Mouse (Mus musculus): ENCODE results near the gene Ifi35. TPM values are rescaled to one million over a fixed set of nuclear protein-coding genes. Genes with fewer than 3 reads are reported as not detected.
"Not testable (repeated sequence)": the region's sequence is repeated elsewhere in the genome, so short reads cannot be mapped to it uniquely, and the experiment has no call there.

Ifi35 gene
- polyA plus RNA-seq, 1 experiment from 2014 or later: 5.0 TPM

GRCm38 (mm10) chr11:101462583-101463440 lies 14.6 kb downstream of the Ifi35 start:
- WGBS: 35% methylated on average over 13 of the region's 13 CpGs
- H3K36me3 ChIP-seq (ENCODE audit: control insufficient read depth, insufficient read depth, low read length): peaks cover 2% of the 10 kb centered on the region; the same call in 1 of the 2 replicates
- 0 out of 2 replicates have a peak overlapping the region, but pooled peaks have one; percentile 15 for H3K9ac ChIP-seq (ENCODE audit: low read depth, low read length)
- H3K9me3 ChIP-seq (ENCODE audit: control insufficient read depth, low read length): no peaks in the 10 kb centered on the region
- DNase-seq (ENCODE audit: low spot score): peak; percentile 62
- peak overlapping the region; percentile 88 for H3K4me2 ChIP-seq (replicated peaks; ENCODE audit: low read depth, low read length)
- H3K4me1 ChIP-seq (replicated peaks; ENCODE audit: control insufficient read depth, insufficient read depth, low read length): peaks cover 21% of the 10 kb centered on the region
- peak; percentile 58; the same call in 1 of the 2 replicates for ATAC-seq (ENCODE audit: low FRiP score)
- H3K27ac ChIP-seq (ENCODE audit: low read depth, low read length): peak overlapping the region; percentile 36; the same call in 1 of the 2 replicates
- H3K27me3 ChIP-seq (ENCODE audit: control insufficient read depth, insufficient read depth, low read length): no peaks in the 10 kb centered on the region
- peak overlapping the region; percentile 93 for H3K4me3 ChIP-seq (ENCODE audit: low read depth, low read length)

DNA sequence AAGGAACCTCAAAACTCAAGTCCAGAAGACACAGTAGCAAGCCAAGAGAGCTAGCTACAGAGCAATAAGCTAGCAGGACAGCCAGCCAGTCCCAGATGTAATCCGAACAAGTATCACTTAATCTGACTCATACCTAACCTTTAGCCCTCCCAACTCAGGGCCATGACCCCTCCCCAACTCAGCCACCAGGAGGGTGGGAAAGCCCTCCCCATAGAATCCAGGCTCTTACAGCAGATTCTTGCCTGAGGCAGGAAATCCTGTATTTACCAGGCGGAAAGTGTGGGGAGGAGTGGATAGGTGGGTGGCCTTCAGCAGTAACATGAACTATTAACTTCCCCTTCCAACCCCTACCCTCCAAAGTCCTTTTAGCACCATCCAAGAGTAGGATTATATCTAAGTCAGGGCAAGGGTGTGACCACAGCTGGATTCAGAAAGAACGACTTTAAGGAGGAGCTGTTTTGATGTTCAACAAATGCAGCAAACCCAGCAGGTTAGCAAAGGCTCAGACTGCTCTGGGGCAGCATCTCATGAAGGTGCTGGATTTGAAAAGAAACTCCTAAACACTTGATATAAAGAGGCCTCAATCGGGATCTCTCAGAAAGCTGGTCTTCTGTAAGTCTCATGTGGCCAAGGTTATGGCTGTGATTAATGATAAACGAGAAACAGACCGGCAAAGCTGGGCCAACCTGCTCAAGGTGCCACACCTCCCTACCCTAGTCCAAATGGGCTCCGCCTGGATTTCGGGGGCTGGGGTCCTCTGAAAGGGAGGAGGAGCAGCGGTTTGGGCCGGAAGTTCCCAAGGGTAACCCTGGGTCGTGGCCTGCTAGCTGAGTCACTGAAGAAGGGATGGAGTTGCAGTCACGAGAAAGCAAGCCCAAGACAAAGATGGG lies 16.2 kb downstream of the Ifi35 start, which contains the start of gene Rnd2:
Gene Rnd2 (plus strand): TSS at position 789 of the 890 bp plus-strand sequence.
- Histone ChIP-seq H3K9ac (ENCODE audit: low read depth, low read length) (peak within 1 kb of the TSS; percentile 83), H3K36me3 (ENCODE audit: control insufficient read depth, insufficient read depth, low read length) (0 out of 2 replicates have a peak, but pooled peaks cover 2% of the 10 kb centered on the region), H3K9me3 (ENCODE audit: control insufficient read depth, low read length) (no peaks in the 10 kb centered on the region), H3K4me1 (replicated peaks; ENCODE audit: control insufficient read depth, insufficient read depth, low read length) (peaks cover 21% of the 10 kb centered on the region), H3K27ac (ENCODE audit: low read depth, low read length) (peak within 1 kb of the TSS; percentile 93), H3K4me3 (ENCODE audit: low read depth, low read length) (peak within 1 kb of the TSS; percentile 93), H3K4me2 (replicated peaks; ENCODE audit: low read depth, low read length) (peak within 1 kb of the TSS; percentile 88), H3K27me3 (ENCODE audit: control insufficient read depth, insufficient read depth, low read length) (no peaks in the 10 kb centered on the region)
- WGBS: 12% methylated on average over 12 of the region's 12 CpGs
- no peak for DNase-seq (ENCODE audit: low spot score)
- no peak for ATAC-seq (ENCODE audit: low FRiP score)

DNA sequence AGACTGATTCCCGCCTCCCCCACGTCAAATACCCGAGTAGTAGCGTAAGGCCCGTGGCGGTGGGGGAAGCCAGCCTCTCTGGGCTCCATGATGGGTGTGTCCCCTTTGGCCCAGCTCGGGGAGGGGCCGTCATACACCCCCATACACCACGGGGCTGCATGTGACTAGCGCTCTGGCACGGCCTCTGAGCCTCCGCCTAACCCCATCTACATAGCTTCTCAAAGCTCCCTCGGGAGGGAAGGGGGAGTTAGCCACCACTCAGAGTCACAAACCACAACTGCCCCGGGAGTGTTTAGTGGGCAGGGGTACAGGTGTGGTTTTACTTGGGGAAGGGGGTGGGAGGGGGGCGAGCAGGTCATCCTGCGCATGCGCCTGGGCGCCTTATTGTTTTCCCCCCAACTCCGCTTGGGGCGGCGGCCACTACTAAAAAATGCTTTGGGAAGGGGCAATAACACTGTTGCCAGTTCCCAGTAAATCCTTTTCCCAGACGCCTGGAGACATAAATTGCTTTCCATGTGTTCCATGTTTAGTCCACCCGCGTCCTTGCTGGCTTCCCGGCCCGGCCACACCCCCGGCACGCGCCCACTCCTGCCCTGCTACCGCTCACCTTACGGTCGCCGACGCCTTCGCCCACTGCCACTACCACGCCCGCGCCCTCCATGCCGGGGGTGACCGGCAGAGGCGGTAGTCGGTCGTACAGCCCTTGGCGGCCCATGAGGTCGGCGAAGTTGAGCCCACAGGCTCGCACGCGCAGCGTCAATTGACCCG lies 17.1 kb downstream of the Ifi35 start:
- Histone ChIP-seq H3K27me3 (ENCODE audit: control insufficient read depth, insufficient read depth, low read length) (no peaks in the 10 kb centered on the region), H3K9ac (ENCODE audit: low read depth, low read length) (peak overlapping the region; percentile 83), H3K4me2 (replicated peaks; ENCODE audit: low read depth, low read length) (peak overlapping the region; percentile 88), H3K27ac (ENCODE audit: low read depth, low read length) (peak overlapping the region; percentile 93), H3K4me3 (ENCODE audit: low read depth, low read length) (peak overlapping the region; percentile 93), H3K9me3 (ENCODE audit: control insufficient read depth, low read length) (no peaks in the 10 kb centered on the region), H3K4me1 (replicated peaks; ENCODE audit: control insufficient read depth, insufficient read depth, low read length) (peaks cover 23% of the 10 kb centered on the region), H3K36me3 (ENCODE audit: control insufficient read depth, insufficient read depth, low read length) (0 out of 2 replicates have a peak, but pooled peaks cover 2% of the 10 kb centered on the region)
- peak; percentile 77 for DNase-seq (ENCODE audit: low spot score)
- WGBS: under 1% methylated on average over 51 of the region's 51 CpGs
- ATAC-seq (ENCODE audit: low FRiP score): peak; percentile 26

- DNase-seq (ENCODE audit: low spot score): no peak
- H3K9ac ChIP-seq (ENCODE audit: low read depth, low read length): peak within 1 kb of the TSS; percentile 83
- peak within 1 kb of the TSS; percentile 88 for H3K4me2 ChIP-seq (replicated peaks; ENCODE audit: low read depth, low read length)
- 0 out of 2 replicates have a peak, but pooled peaks cover 2% of the 10 kb centered on the region for H3K36me3 ChIP-seq (ENCODE audit: control insufficient read depth, insufficient read depth, low read length)
- ATAC-seq (ENCODE audit: low FRiP score): peak; percentile 59
- no peaks in the 10 kb centered on the region for H3K27me3 ChIP-seq (ENCODE audit: control insufficient read depth, insufficient read depth, low read length)
- no peaks in the 10 kb centered on the region for H3K9me3 ChIP-seq (ENCODE audit: control insufficient read depth, low read length)
- H3K27ac ChIP-seq (ENCODE audit: low read depth, low read length): peak within 1 kb of the TSS; percentile 93
- peak within 1 kb of the TSS; percentile 93 for H3K4me3 ChIP-seq (ENCODE audit: low read depth, low read length)
- WGBS: under 1% methylated on average over 59 of the region's 60 CpGs
- peaks cover 24% of the 10 kb centered on the region for H3K4me1 ChIP-seq (replicated peaks; ENCODE audit: control insufficient read depth, insufficient read depth, low read length)
Measured at GRCm38 (mm10) chr11:101465869-101466551, 17.8 kb downstream of the Ifi35 start, which contains the start of gene Vat1. Gene Vat1, minus strand, starts transcription at chr11:101466230.

DNA sequence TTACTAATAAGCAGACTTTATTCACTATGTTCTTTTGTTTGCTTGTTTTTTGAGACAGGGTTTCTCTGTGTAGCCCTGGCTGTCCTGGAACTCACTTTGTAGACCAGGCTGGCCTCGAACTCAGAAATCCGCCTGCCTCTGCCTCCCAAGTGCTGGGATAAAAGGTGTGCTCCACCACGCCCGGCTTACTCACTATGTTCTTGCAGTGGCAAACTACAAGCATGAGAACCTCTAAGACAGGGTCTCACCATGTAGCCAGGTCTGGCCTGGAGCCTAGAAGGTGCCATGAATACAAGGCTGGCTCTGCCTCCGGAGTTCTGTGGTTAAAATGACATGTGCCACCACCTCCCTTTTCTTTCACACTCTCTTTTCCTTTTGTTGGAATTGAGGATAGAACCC lies 18.3 kb downstream of the Ifi35 start:
- Histone ChIP-seq H3K4me3 (ENCODE audit: low read depth, low read length) (peak overlapping the region; percentile 93), H3K4me1 (replicated peaks; ENCODE audit: control insufficient read depth, insufficient read depth, low read length) (peaks cover 25% of the 10 kb centered on the region), H3K4me2 (replicated peaks; ENCODE audit: low read depth, low read length) (peak overlapping the region; percentile 88)
- H3K9me3 ChIP-seq (ENCODE audit: control insufficient read depth, low read length); H3K36me3 ChIP-seq (ENCODE audit: control insufficient read depth, insufficient read depth, low read length); ATAC-seq (ENCODE audit: low FRiP score); H3K27me3 ChIP-seq (ENCODE audit: control insufficient read depth, insufficient read depth, low read length); H3K9ac ChIP-seq (ENCODE audit: low read depth, low read length); DNase-seq (ENCODE audit: low spot score); H3K27ac ChIP-seq (ENCODE audit: low read depth, low read length): not testable (repeated sequence)
- WGBS: 58% methylated on average over 5 of the region's 5 CpGs

- Histone ChIP-seq H3K36me3 (ENCODE audit: control insufficient read depth, insufficient read depth, low read length) (no peaks in the 10 kb centered on the region), H3K27ac (ENCODE audit: low read depth, low read length) (peak overlapping the region; percentile 92), H3K4me2 (replicated peaks; ENCODE audit: low read depth, low read length) (peak overlapping the region; percentile 64), H3K9ac (ENCODE audit: low read depth, low read length) (peak overlapping the region; percentile 95), H3K27me3 (ENCODE audit: control insufficient read depth, insufficient read depth, low read length) (no peaks in the 10 kb centered on the region), H3K4me1 (replicated peaks; ENCODE audit: control insufficient read depth, insufficient read depth, low read length) (peaks cover 24% of the 10 kb centered on the region), H3K4me3 (ENCODE audit: low read depth, low read length) (peak overlapping the region; percentile 90), H3K9me3 (ENCODE audit: control insufficient read depth, low read length) (no peaks in the 10 kb centered on the region)
- under 1% methylated on average over 44 of the region's 54 CpGs for WGBS
- DNase-seq (ENCODE audit: low spot score): peak; percentile 92
- ATAC-seq (ENCODE audit: low FRiP score): peak; percentile 71
Measured at GRCm38 (mm10) chr11:101467477-101468262, 19.5 kb downstream of the Ifi35 start.

DNA sequence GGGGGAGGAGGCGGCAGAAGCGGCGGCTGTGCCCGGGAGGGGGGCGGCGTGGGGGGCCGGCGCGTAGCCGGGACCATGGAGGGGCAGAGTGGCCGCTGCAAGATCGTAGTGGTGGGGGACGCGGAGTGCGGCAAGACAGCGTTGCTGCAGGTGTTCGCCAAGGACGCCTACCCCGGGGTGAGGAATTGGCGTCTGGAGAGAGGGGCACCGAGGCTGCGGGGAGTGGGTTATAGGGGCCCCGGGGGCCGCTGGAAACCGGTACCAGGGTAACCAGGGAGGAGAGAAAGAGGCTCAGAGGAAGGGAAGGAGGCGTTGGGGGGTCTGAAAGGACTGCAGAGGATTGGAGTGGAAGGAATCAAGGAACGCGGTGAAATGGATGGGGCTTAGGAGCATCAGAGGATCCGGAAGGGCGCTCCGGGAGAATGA lies 20.1 kb downstream of the Ifi35 start:
- H3K27ac ChIP-seq (ENCODE audit: low read depth, low read length): peak overlapping the region; percentile 92
- no peaks in the 10 kb centered on the region for H3K9me3 ChIP-seq (ENCODE audit: control insufficient read depth, low read length)
- WGBS: under 1% methylated on average over 23 of the region's 31 CpGs
- DNase-seq (ENCODE audit: low spot score) (peak; percentile 64), ATAC-seq (ENCODE audit: low FRiP score) (peak; percentile 41; the same call in 1 of the 2 replicates)
- H3K36me3 ChIP-seq (ENCODE audit: control insufficient read depth, insufficient read depth, low read length): no peaks in the 10 kb centered on the region
- no peaks in the 10 kb centered on the region for H3K27me3 ChIP-seq (ENCODE audit: control insufficient read depth, insufficient read depth, low read length)
- peak overlapping the region; percentile 64 for H3K4me2 ChIP-seq (replicated peaks; ENCODE audit: low read depth, low read length)
- peak overlapping the region; percentile 95 for H3K9ac ChIP-seq (ENCODE audit: low read depth, low read length)
- peak overlapping the region; percentile 90 for H3K4me3 ChIP-seq (ENCODE audit: low read depth, low read length)
- peaks cover 22% of the 10 kb centered on the region for H3K4me1 ChIP-seq (replicated peaks; ENCODE audit: control insufficient read depth, insufficient read depth, low read length)

Measured in hindbrain, embryonic 11.5 days (tissue).